Mouse (Mus musculus): ENCODE results near the gene Nrarp. TPM values are rescaled to one million over a fixed set of nuclear protein-coding genes. Genes with fewer than 3 reads are reported as not detected.

Nrarp gene
- polyA plus RNA-seq, 1 experiment from 2014 or later: 8.8 TPM

GRCm38 (mm10) chr2:25231038-25231437 is 50.5 kb downstream of the Nrarp start:
- 57% methylated on average over 12 of the region's 12 CpGs for WGBS
- no peak for ATAC-seq (ENCODE audit: insufficient number of reproducible peaks, low FRiP score, low TSS enrichment, low read depth)

More at GRCm38 (mm10) chr2:25231038-25231437, 50.5 kb downstream of the Nrarp start:
- H3K4me2 ChIP-seq (ENCODE audit: low read depth, severe bottlenecking): no peak overlapping the region
- no peak overlapping the region for H3K27ac ChIP-seq (replicated peaks; ENCODE audit: low read depth, low read length)
- no peaks in the 10 kb centered on the region for H3K27me3 ChIP-seq (ENCODE audit: control insufficient read depth, insufficient read depth, low read length)
- no peak overlapping the region for H3K9ac ChIP-seq (ENCODE audit: low read length)
- no peaks in the 10 kb centered on the region for H3K36me3 ChIP-seq (ENCODE audit: control insufficient read depth, insufficient read depth, low read length)
- DNase-seq (ENCODE audit: low spot score): no peak
- no peak overlapping the region for H3K4me3 ChIP-seq (ENCODE audit: low read depth, low read length)
- no peaks in the 10 kb centered on the region for H3K9me3 ChIP-seq (ENCODE audit: control insufficient read depth, low read length)
- H3K4me1 ChIP-seq (ENCODE audit: control insufficient read depth, insufficient read depth, low read length): no peaks in the 10 kb centered on the region

Other genes starting within 250 kb of the Nrarp start
- 11.8 and 12.7 TPM in 2 replicates for gene Arrdc1, start 245.5 kb upstream of the Nrarp start, polyA plus RNA-seq (2014; fragmentation: Nextera tagmentation; extraction: Ambion mirVana)
- gene Zmynd19, start 231.0 kb upstream of the Nrarp start, polyA plus RNA-seq (2014; fragmentation: Nextera tagmentation; extraction: Ambion mirVana): 27.7 and 34.1 TPM in 2 replicates
- gene Dph7, start 218.4 kb upstream of the Nrarp start, polyA plus RNA-seq (2014; fragmentation: Nextera tagmentation; extraction: Ambion mirVana): 30.7 and 36.6 TPM in 2 replicates
- 132 and 136 TPM in 2 replicates for gene Mrpl41, start 205.7 kb upstream of the Nrarp start, polyA plus RNA-seq (2014; fragmentation: Nextera tagmentation; extraction: Ambion mirVana)
- gene Pnpla7, start 204.7 kb upstream of the Nrarp start, polyA plus RNA-seq (2014; fragmentation: Nextera tagmentation; extraction: Ambion mirVana): 5.4 and 6.5 TPM in 2 replicates
- gene Nsmf, start 126.4 kb upstream of the Nrarp start, polyA plus RNA-seq (2014; fragmentation: Nextera tagmentation; extraction: Ambion mirVana): 41.7 and 42.0 TPM in 2 replicates
- gene Entpd8, start 100.5 kb upstream of the Nrarp start, polyA plus RNA-seq (2014; fragmentation: Nextera tagmentation; extraction: Ambion mirVana): not detected in 2 replicates
- 0.24 TPM in 1 of 2 replicates, not detected in the other for gene Noxa1, start 85.6 kb upstream of the Nrarp start, polyA plus RNA-seq (2014; fragmentation: Nextera tagmentation; extraction: Ambion mirVana)
- gene Tor4a, start 16.1 kb downstream of the Nrarp start, polyA plus RNA-seq (2014; fragmentation: Nextera tagmentation; extraction: Ambion mirVana): 3.1 and 3.7 TPM in 2 replicates
- 103 and 106 TPM in 2 replicates for gene Nelfb, start 30.7 kb downstream of the Nrarp start, polyA plus RNA-seq (2014; fragmentation: Nextera tagmentation; extraction: Ambion mirVana)
- gene Stpg3, start 33.9 kb downstream of the Nrarp start, polyA plus RNA-seq (2014; fragmentation: Nextera tagmentation; extraction: Ambion mirVana): 0.19 TPM in 1 of 2 replicates, not detected in the other
- not detected in 2 replicates for gene Fam166a, start 38.0 kb downstream of the Nrarp start, polyA plus RNA-seq (2014; fragmentation: Nextera tagmentation; extraction: Ambion mirVana)
- 526 and 567 TPM in 2 replicates for gene Tubb4b, start 43.9 kb downstream of the Nrarp start, polyA plus RNA-seq (2014; fragmentation: Nextera tagmentation; extraction: Ambion mirVana)
- not detected in 2 replicates for gene Slc34a3, start 53.6 kb downstream of the Nrarp start, polyA plus RNA-seq (2014; fragmentation: Nextera tagmentation; extraction: Ambion mirVana)
- gene Rnf224, start 56.0 kb downstream of the Nrarp start, polyA plus RNA-seq (2014; fragmentation: Nextera tagmentation; extraction: Ambion mirVana): not detected in 2 replicates
- gene Rnf208, start 61.5 kb downstream of the Nrarp start, polyA plus RNA-seq (2014; fragmentation: Nextera tagmentation; extraction: Ambion mirVana): 6.5 and 8.8 TPM in 2 replicates
- not detected in 2 replicates for gene Cysrt1, start 61.7 kb downstream of the Nrarp start, polyA plus RNA-seq (2014; fragmentation: Nextera tagmentation; extraction: Ambion mirVana)
- 4.0 and 6.6 TPM in 2 replicates for gene AL732309.1, start 66.1 kb downstream of the Nrarp start, polyA plus RNA-seq (2014; fragmentation: Nextera tagmentation; extraction: Ambion mirVana)
- gene Tmem203, start 74.7 kb downstream of the Nrarp start, polyA plus RNA-seq (2014; fragmentation: Nextera tagmentation; extraction: Ambion mirVana): 11.1 and 14.6 TPM in 2 replicates
- gene Tprn, start 81.9 kb downstream of the Nrarp start, polyA plus RNA-seq (2014; fragmentation: Nextera tagmentation; extraction: Ambion mirVana): 5.6 and 5.7 TPM in 2 replicates
- gene Ssna1, start 91.7 kb downstream of the Nrarp start, polyA plus RNA-seq (2014; fragmentation: Nextera tagmentation; extraction: Ambion mirVana): 237 and 242 TPM in 2 replicates
- 118 and 120 TPM in 2 replicates for gene Anapc2, start 91.7 kb downstream of the Nrarp start, polyA plus RNA-seq (2014; fragmentation: Nextera tagmentation; extraction: Ambion mirVana)
- gene Tmem210, start 107.4 kb downstream of the Nrarp start, polyA plus RNA-seq (2014; fragmentation: Nextera tagmentation; extraction: Ambion mirVana): not detected in 2 replicates
- not detected in 2 replicates for gene Lrrc26, start 109.2 kb downstream of the Nrarp start, polyA plus RNA-seq (2014; fragmentation: Nextera tagmentation; extraction: Ambion mirVana)
- gene Grin1, start 138.4 kb downstream of the Nrarp start, polyA plus RNA-seq (2014; fragmentation: Nextera tagmentation; extraction: Ambion mirVana): 0.60 and 1.4 TPM in 2 replicates
- gene Man1b1, start 151.6 kb downstream of the Nrarp start, polyA plus RNA-seq (2014; fragmentation: Nextera tagmentation; extraction: Ambion mirVana): 81.9 and 97.6 TPM in 2 replicates
- 16.6 and 18.8 TPM in 2 replicates for gene Dpp7, start 175.6 kb downstream of the Nrarp start, polyA plus RNA-seq (2014; fragmentation: Nextera tagmentation; extraction: Ambion mirVana)
- gene Uap1l1, start 184.9 kb downstream of the Nrarp start, polyA plus RNA-seq (2014; fragmentation: Nextera tagmentation; extraction: Ambion mirVana): 8.9 and 9.1 TPM in 2 replicates
- 63.0 and 69.4 TPM in 2 replicates for gene Sapcd2, start 191.6 kb downstream of the Nrarp start, polyA plus RNA-seq (2014; fragmentation: Nextera tagmentation; extraction: Ambion mirVana)
- gene Entpd2, start 215.1 kb downstream of the Nrarp start, polyA plus RNA-seq (2014; fragmentation: Nextera tagmentation; extraction: Ambion mirVana): not detected in 2 replicates
- gene Npdc1, start 218.6 kb downstream of the Nrarp start, polyA plus RNA-seq (2014; fragmentation: Nextera tagmentation; extraction: Ambion mirVana): 6.1 and 6.8 TPM in 2 replicates
- gene Fut7, start 242.5 kb downstream of the Nrarp start, polyA plus RNA-seq (2014; fragmentation: Nextera tagmentation; extraction: Ambion mirVana): not detected in 2 replicates
- 3.1 and 3.8 TPM in 2 replicates for gene Abca2, start 247.9 kb downstream of the Nrarp start, polyA plus RNA-seq (2014; fragmentation: Nextera tagmentation; extraction: Ambion mirVana)